Mouse (Mus musculus): ENCODE results near the gene Gm49322. TPM values are rescaled to one million over a fixed set of nuclear protein-coding genes. Genes with fewer than 3 reads are reported as not detected.

The Gm49322 gene
- polyA plus RNA-seq, 1 experiment from 2014 or later: 1.4 TPM

Small RNA genes lying within 50 kb of the gene (microRNA-seq; reads per million reads assigned to microRNA genes)
- not detected for gene Mir6912

Other genes with a start within 250 kb of the Gm49322 start
- gene Plk5, start 249.6 kb upstream of the Gm49322 start, polyA plus RNA-seq (2014; fragmentation: Nextera tagmentation; extraction: Ambion mirVana): not detected in 2 replicates
- gene Mex3d, start 218.4 kb upstream of the Gm49322 start, polyA plus RNA-seq (2014; fragmentation: Nextera tagmentation; extraction: Ambion mirVana): 3.9 and 6.3 TPM in 2 replicates
- gene Mbd3, start 206.5 kb upstream of the Gm49322 start, polyA plus RNA-seq (2014; fragmentation: Nextera tagmentation; extraction: Ambion mirVana): 116 and 125 TPM in 2 replicates
- 2,007 and 2,169 TPM in 2 replicates for gene Uqcr11, start 199.2 kb upstream of the Gm49322 start, polyA plus RNA-seq (2014; fragmentation: Nextera tagmentation; extraction: Ambion mirVana)
- 48.6 and 54.0 TPM in 2 replicates for gene Tcf3, start 172.4 kb upstream of the Gm49322 start, polyA plus RNA-seq (2014; fragmentation: Nextera tagmentation; extraction: Ambion mirVana)
- not detected in 2 replicates for gene Onecut3, start 111.2 kb upstream of the Gm49322 start, polyA plus RNA-seq (2014; fragmentation: Nextera tagmentation; extraction: Ambion mirVana)
- 0.08 and 0.09 TPM in 2 replicates for gene Atp8b3, start 66.9 kb upstream of the Gm49322 start, polyA plus RNA-seq (2014; fragmentation: Nextera tagmentation; extraction: Ambion mirVana)
- gene Rexo1, start 44.5 kb upstream of the Gm49322 start, polyA plus RNA-seq (2014; fragmentation: Nextera tagmentation; extraction: Ambion mirVana): 16.7 and 17.0 TPM in 2 replicates
- gene Klf16, start 28.7 kb upstream of the Gm49322 start, polyA plus RNA-seq (2014; fragmentation: Nextera tagmentation; extraction: Ambion mirVana): 3.5 and 5.0 TPM in 2 replicates
- gene Abhd17a, start 15.7 kb upstream of the Gm49322 start, polyA plus RNA-seq (2014; fragmentation: Nextera tagmentation; extraction: Ambion mirVana): 119 and 141 TPM in 2 replicates
- gene Scamp4, start 3.1 kb upstream of the Gm49322 start, polyA plus RNA-seq (2014; fragmentation: Nextera tagmentation; extraction: Ambion mirVana): 65.9 and 67.1 TPM in 2 replicates
- gene Adat3, start 3.1 kb upstream of the Gm49322 start, polyA plus RNA-seq (2014; fragmentation: Nextera tagmentation; extraction: Ambion mirVana): 2.6 and 3.6 TPM in 2 replicates
- gene Csnk1g2, start 16.8 kb downstream of the Gm49322 start, polyA plus RNA-seq (2014; fragmentation: Nextera tagmentation; extraction: Ambion mirVana): 64.8 and 65.0 TPM in 2 replicates
- 49.4 and 53.8 TPM in 2 replicates for gene Btbd2, start 51.0 kb downstream of the Gm49322 start, polyA plus RNA-seq (2014; fragmentation: Nextera tagmentation; extraction: Ambion mirVana)
- gene Mknk2, start 72.1 kb downstream of the Gm49322 start, polyA plus RNA-seq (2014; fragmentation: Nextera tagmentation; extraction: Ambion mirVana): 69.5 and 82.7 TPM in 2 replicates
- gene Mob3a, start 96.0 kb downstream of the Gm49322 start, polyA plus RNA-seq (2014; fragmentation: Nextera tagmentation; extraction: Ambion mirVana): 19.1 and 22.3 TPM in 2 replicates
- 3.5 and 7.0 TPM in 2 replicates for gene Izumo4, start 96.2 kb downstream of the Gm49322 start, polyA plus RNA-seq (2014; fragmentation: Nextera tagmentation; extraction: Ambion mirVana)
- gene Ap3d1, start 136.2 kb downstream of the Gm49322 start, polyA plus RNA-seq (2014; fragmentation: Nextera tagmentation; extraction: Ambion mirVana): 45.0 and 54.5 TPM in 2 replicates
- gene Dot1l, start 149.2 kb downstream of the Gm49322 start, polyA plus RNA-seq (2014; fragmentation: Nextera tagmentation; extraction: Ambion mirVana): 26.5 and 28.2 TPM in 2 replicates
- gene Sf3a2, start 192.2 kb downstream of the Gm49322 start, polyA plus RNA-seq (2014; fragmentation: Nextera tagmentation; extraction: Ambion mirVana): 49.2 and 51.0 TPM in 2 replicates
- gene Plekhj1, start 192.6 kb downstream of the Gm49322 start, polyA plus RNA-seq (2014; fragmentation: Nextera tagmentation; extraction: Ambion mirVana): 71.1 and 75.4 TPM in 2 replicates
- 0.12 TPM in 1 of 2 replicates, not detected in the other for gene Amh, start 199.2 kb downstream of the Gm49322 start, polyA plus RNA-seq (2014; fragmentation: Nextera tagmentation; extraction: Ambion mirVana)
- 5.5 and 5.6 TPM in 2 replicates for gene Jsrp1, start 207.5 kb downstream of the Gm49322 start, polyA plus RNA-seq (2014; fragmentation: Nextera tagmentation; extraction: Ambion mirVana)
- 2,025 and 2,172 TPM in 2 replicates for gene Oaz1, start 220.6 kb downstream of the Gm49322 start, polyA plus RNA-seq (2014; fragmentation: Nextera tagmentation; extraction: Ambion mirVana)
- 0.46 TPM in 2 replicates for gene Lingo3, start 238.0 kb downstream of the Gm49322 start, polyA plus RNA-seq (2014; fragmentation: Nextera tagmentation; extraction: Ambion mirVana)
- gene Lsm7, start 249.2 kb downstream of the Gm49322 start, polyA plus RNA-seq (2014; fragmentation: Nextera tagmentation; extraction: Ambion mirVana): 200 and 230 TPM in 2 replicates
- gene Sppl2b, start 249.3 kb downstream of the Gm49322 start, polyA plus RNA-seq (2014; fragmentation: Nextera tagmentation; extraction: Ambion mirVana): 21.3 and 23.7 TPM in 2 replicates